Mouse (Mus musculus) fat pad, adult 2 months (tissue): ENCODE data around the gene Zfp69.

Source experiments
- DNase-seq: peaks from one replicate; pipeline ENCODE4 v3.0.0-alpha.2; 2011; ENCODE audit warnings: low read depth, low spot score; ENCODE audit errors: extremely low read depth

Zfp69 gene

GRCm38 (mm10) chr4:120925386-120925785 lies 26.1 kb downstream of the Zfp69 start:
- no peak for DNase-seq

- DNase-seq, result peak; percentile 34
Observed at GRCm38 (mm10) chr4:120924554-120925299, 26.8 kb downstream of the Zfp69 start, which contains the start of gene Exo5. Gene Exo5 (minus strand): TSS chr4:120925017.

- no peak for DNase-seq
Observed at GRCm38 (mm10) chr4:120921461-120921860, 30.0 kb downstream of the Zfp69 start.

GRCm38 (mm10) chr4:120914501-120914900 lies 37.0 kb downstream of the Zfp69 start:
- DNase-seq, result no peak

- no peak for DNase-seq
Observed at GRCm38 (mm10) chr4:120913861-120914260, 37.6 kb downstream of the Zfp69 start.

GRCm38 (mm10) chr4:120913443-120913842 lies 38.1 kb downstream of the Zfp69 start:
- DNase-seq, result no peak

- no peak for DNase-seq
Observed at GRCm38 (mm10) chr4:120912866-120913265, 38.6 kb downstream of the Zfp69 start.

- DNase-seq, result no peak
Observed at GRCm38 (mm10) chr4:120911086-120911485, 40.4 kb downstream of the Zfp69 start.

GRCm38 (mm10) chr4:120909558-120910150 lies 41.8 kb downstream of the Zfp69 start:
- no peak for DNase-seq

GRCm38 (mm10) chr4:120905644-120906043 lies 45.9 kb downstream of the Zfp69 start:
- DNase-seq, result no peak

GRCm38 (mm10) chr4:120904533-120904932 lies 47.0 kb downstream of the Zfp69 start:
- no peak for DNase-seq

- DNase-seq, result no peak
Observed at GRCm38 (mm10) chr4:120895810-120896584, 55.5 kb downstream of the Zfp69 start.

- no peak for DNase-seq
Observed at GRCm38 (mm10) chr4:120895226-120895625, 56.3 kb downstream of the Zfp69 start.

GRCm38 (mm10) chr4:120894584-120894983 lies 56.9 kb downstream of the Zfp69 start:
- no peak for DNase-seq

GRCm38 (mm10) chr4:120893656-120894401 lies 57.7 kb downstream of the Zfp69 start:
- DNase-seq, result no peak

- DNase-seq, result no peak
Observed at GRCm38 (mm10) chr4:120892516-120892915, 59.0 kb downstream of the Zfp69 start.

GRCm38 (mm10) chr4:120891960-120892359 lies 59.5 kb downstream of the Zfp69 start:
- no peak for DNase-seq

GRCm38 (mm10) chr4:120890754-120891440 lies 60.6 kb downstream of the Zfp69 start:
- DNase-seq, result no peak

GRCm38 (mm10) chr4:120888884-120889283 lies 62.6 kb downstream of the Zfp69 start:
- DNase-seq, result no peak

GRCm38 (mm10) chr4:120887381-120888112 lies 64.0 kb downstream of the Zfp69 start:
- no peak for DNase-seq
